Mouse (Mus musculus): ENCODE measurements around the gene Ncam1. TPM values are rescaled to one million over a fixed set of nuclear protein-coding genes. Genes with fewer than 3 reads are reported as not detected.

Ncam1 gene
- polyA plus RNA-seq, 1 experiment, result 1.1 TPM

- H3K27me3 ChIP-seq (ENCODE audit: control insufficient read depth, insufficient read depth, low read length), result no peaks in the 10 kb centered on the region
- H3K4me1 ChIP-seq (replicated peaks; ENCODE audit: control insufficient read depth, insufficient read depth, low read length), result no peaks in the 10 kb centered on the region
- DNase-seq, result no peak
- WGBS, result 92% methylated on average over 12 of the region's 12 CpGs
- TF ChIP-seq CTCF (IDR thresholded peaks at IDR 0.05; ENCODE audit: borderline replicate concordance, control insufficient read depth, extremely low read depth, insufficient read depth, low read length, poor library complexity), result no peak
- no peak for TF ChIP-seq POLR2A (IDR thresholded peaks at IDR 0.05; ENCODE audit: control insufficient read depth, extremely low read depth, insufficient read depth, low read length, poor library complexity)
- H3K4me3 ChIP-seq (ENCODE audit: control insufficient read depth, insufficient read depth, low read length), result no peak overlapping the region
- H3K36me3 ChIP-seq (ENCODE audit: control insufficient read depth, insufficient read depth, low read length), result no peaks in the 10 kb centered on the region
- H3K27ac ChIP-seq (ENCODE audit: control insufficient read depth, insufficient read depth, low read length), result no peak overlapping the region
These were observed 40.7 kb downstream of the Ncam1 start for GRCm38 (mm10) chr9:49757986-49758385.

GRCm38 (mm10) chr9:49757582-49757981, 41.1 kb downstream of the Ncam1 start:
- Histone ChIP-seq H3K27me3 (ENCODE audit: control insufficient read depth, insufficient read depth, low read length) (no peaks in the 10 kb centered on the region), H3K36me3 (ENCODE audit: control insufficient read depth, insufficient read depth, low read length) (no peaks in the 10 kb centered on the region), H3K4me1 (replicated peaks; ENCODE audit: control insufficient read depth, insufficient read depth, low read length) (no peaks in the 10 kb centered on the region), H3K4me3 (ENCODE audit: control insufficient read depth, insufficient read depth, low read length) (no peak overlapping the region), H3K27ac (ENCODE audit: control insufficient read depth, insufficient read depth, low read length) (no peak overlapping the region)
- DNase-seq, result no peak
- 89% methylated on average over 4 of the region's 4 CpGs for WGBS
- TF ChIP-seq POLR2A (IDR thresholded peaks at IDR 0.05; ENCODE audit: control insufficient read depth, extremely low read depth, insufficient read depth, low read length, poor library complexity) (no peak), CTCF (IDR thresholded peaks at IDR 0.05; ENCODE audit: borderline replicate concordance, control insufficient read depth, extremely low read depth, insufficient read depth, low read length, poor library complexity) (no peak)

GRCm38 (mm10) chr9:49756725-49757124, 42.0 kb downstream of the Ncam1 start:
- no peaks in the 10 kb centered on the region for H3K4me1 ChIP-seq (replicated peaks; ENCODE audit: control insufficient read depth, insufficient read depth, low read length)
- no peaks in the 10 kb centered on the region for H3K27me3 ChIP-seq (ENCODE audit: control insufficient read depth, insufficient read depth, low read length)
- no peak overlapping the region for H3K27ac ChIP-seq (ENCODE audit: control insufficient read depth, insufficient read depth, low read length)
- 92% methylated on average over 4 of the region's 4 CpGs for WGBS
- no peaks in the 10 kb centered on the region for H3K36me3 ChIP-seq (ENCODE audit: control insufficient read depth, insufficient read depth, low read length)
- no peak for DNase-seq
- TF ChIP-seq POLR2A (IDR thresholded peaks at IDR 0.05; ENCODE audit: control insufficient read depth, extremely low read depth, insufficient read depth, low read length, poor library complexity) (no peak), CTCF (IDR thresholded peaks at IDR 0.05; ENCODE audit: borderline replicate concordance, control insufficient read depth, extremely low read depth, insufficient read depth, low read length, poor library complexity) (no peak)
- no peak overlapping the region for H3K4me3 ChIP-seq (ENCODE audit: control insufficient read depth, insufficient read depth, low read length)

- WGBS, result 66% methylated on average over 4 of the region's 4 CpGs
- H3K27ac ChIP-seq (ENCODE audit: control insufficient read depth, insufficient read depth, low read length), result no peak overlapping the region
These were observed 43.5 kb downstream of the Ncam1 start for GRCm38 (mm10) chr9:49755214-49755613.

GRCm38 (mm10) chr9:49751466-49751865, 47.3 kb downstream of the Ncam1 start:
- H3K4me1 ChIP-seq (replicated peaks; ENCODE audit: control insufficient read depth, insufficient read depth, low read length), result no peaks in the 10 kb centered on the region
- TF ChIP-seq POLR2A (IDR thresholded peaks at IDR 0.05; ENCODE audit: control insufficient read depth, extremely low read depth, insufficient read depth, low read length, poor library complexity) (no peak), CTCF (IDR thresholded peaks at IDR 0.05; ENCODE audit: borderline replicate concordance, control insufficient read depth, extremely low read depth, insufficient read depth, low read length, poor library complexity) (no peak)
- 79% methylated on average over 6 of the region's 6 CpGs for WGBS
- no peak overlapping the region for H3K27ac ChIP-seq (ENCODE audit: control insufficient read depth, insufficient read depth, low read length)
- H3K36me3 ChIP-seq (ENCODE audit: control insufficient read depth, insufficient read depth, low read length), result no peaks in the 10 kb centered on the region
- no peak for DNase-seq
- H3K4me3 ChIP-seq (ENCODE audit: control insufficient read depth, insufficient read depth, low read length), result no peak overlapping the region
- no peaks in the 10 kb centered on the region for H3K27me3 ChIP-seq (ENCODE audit: control insufficient read depth, insufficient read depth, low read length)

More at GRCm38 (mm10) chr9:49755214-49755613, 43.5 kb downstream of the Ncam1 start:
- Histone ChIP-seq H3K4me1 (replicated peaks; ENCODE audit: control insufficient read depth, insufficient read depth, low read length) (no peaks in the 10 kb centered on the region), H3K36me3 (ENCODE audit: control insufficient read depth, insufficient read depth, low read length) (no peaks in the 10 kb centered on the region), H3K4me3 (ENCODE audit: control insufficient read depth, insufficient read depth, low read length) (no peak overlapping the region), H3K27me3 (ENCODE audit: control insufficient read depth, insufficient read depth, low read length) (no peaks in the 10 kb centered on the region)
- TF ChIP-seq CTCF (IDR thresholded peaks at IDR 0.05; ENCODE audit: borderline replicate concordance, control insufficient read depth, extremely low read depth, insufficient read depth, low read length, poor library complexity), result no peak
- TF ChIP-seq POLR2A (IDR thresholded peaks at IDR 0.05; ENCODE audit: control insufficient read depth, extremely low read depth, insufficient read depth, low read length, poor library complexity), result no peak
- no peak for DNase-seq

GRCm38 (mm10) chr9:49746176-49746575, 52.5 kb downstream of the Ncam1 start:
- TF ChIP-seq CTCF (IDR thresholded peaks at IDR 0.05; ENCODE audit: borderline replicate concordance, control insufficient read depth, extremely low read depth, insufficient read depth, low read length, poor library complexity) (no peak), POLR2A (IDR thresholded peaks at IDR 0.05; ENCODE audit: control insufficient read depth, extremely low read depth, insufficient read depth, low read length, poor library complexity) (no peak)
- no peaks in the 10 kb centered on the region for H3K4me1 ChIP-seq (replicated peaks; ENCODE audit: control insufficient read depth, insufficient read depth, low read length)
- 93% methylated on average over 2 of the region's 2 CpGs for WGBS
- H3K36me3 ChIP-seq (ENCODE audit: control insufficient read depth, insufficient read depth, low read length), result no peaks in the 10 kb centered on the region
- H3K4me3 ChIP-seq (ENCODE audit: control insufficient read depth, insufficient read depth, low read length), result no peak overlapping the region
- DNase-seq, result no peak
- no peak overlapping the region for H3K27ac ChIP-seq (ENCODE audit: control insufficient read depth, insufficient read depth, low read length)
- H3K27me3 ChIP-seq (ENCODE audit: control insufficient read depth, insufficient read depth, low read length), result no peaks in the 10 kb centered on the region

- no peaks in the 10 kb centered on the region for H3K4me1 ChIP-seq (replicated peaks; ENCODE audit: control insufficient read depth, insufficient read depth, low read length)
- DNase-seq, result no peak
- no peak overlapping the region for H3K27ac ChIP-seq (ENCODE audit: control insufficient read depth, insufficient read depth, low read length)
- no peak for TF ChIP-seq CTCF (IDR thresholded peaks at IDR 0.05; ENCODE audit: borderline replicate concordance, control insufficient read depth, extremely low read depth, insufficient read depth, low read length, poor library complexity)
- TF ChIP-seq POLR2A (IDR thresholded peaks at IDR 0.05; ENCODE audit: control insufficient read depth, extremely low read depth, insufficient read depth, low read length, poor library complexity), result no peak
- WGBS, result 68% methylated on average over 4 of the region's 4 CpGs
- no peak overlapping the region for H3K4me3 ChIP-seq (ENCODE audit: control insufficient read depth, insufficient read depth, low read length)
- no peaks in the 10 kb centered on the region for H3K36me3 ChIP-seq (ENCODE audit: control insufficient read depth, insufficient read depth, low read length)
- H3K27me3 ChIP-seq (ENCODE audit: control insufficient read depth, insufficient read depth, low read length), result no peaks in the 10 kb centered on the region
These were observed 53.0 kb downstream of the Ncam1 start for GRCm38 (mm10) chr9:49745696-49746095.

All from thymus, adult 2 months (tissue).